Mouse (Mus musculus): ENCODE data around the gene Trrap. TPM values are rescaled to one million over a fixed set of nuclear protein-coding genes. Genes with fewer than 3 reads are reported as not detected.

Gene Trrap
- total and polyA plus RNA-seq, 3 experiments, result 18.2 to 77.0 (median 55.0) TPM

DNA sequence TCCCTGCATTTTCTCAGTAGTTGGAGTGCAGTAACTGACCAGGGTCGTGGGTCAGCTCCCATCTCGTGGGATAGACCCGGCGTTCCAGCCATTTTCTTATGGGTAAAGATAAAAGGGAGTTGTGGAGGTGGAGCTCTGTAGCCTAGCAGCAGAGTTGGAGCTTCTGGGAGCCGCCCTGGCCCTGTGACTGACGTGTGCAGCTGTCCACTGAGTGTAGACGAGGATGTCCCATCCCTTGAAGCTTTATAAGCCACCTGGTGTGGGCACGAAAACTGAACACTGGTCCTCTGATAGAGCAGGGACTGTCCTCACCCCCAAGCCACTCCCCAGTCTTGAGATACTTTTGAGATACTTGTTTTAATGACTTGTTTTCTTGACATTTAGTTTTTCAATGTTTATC, 13.1 kb downstream of the Trrap start:
- DNase-seq (ENCODE audit: extremely low read depth), result no peak
- no peak overlapping the region for H3K27ac ChIP-seq (ENCODE audit: insufficient read depth, low read depth)
- TF ChIP-seq SMC3 (IDR thresholded peaks at IDR 0.05; ENCODE audit: low read depth, low read length), result no peak
- TF ChIP-seq ELF1 (IDR thresholded peaks at IDR 0.05; ENCODE audit: low read depth, low read length), result no peak
- TF ChIP-seq CHD2 (IDR thresholded peaks at IDR 0.05; ENCODE audit: low read length), result no peak
- no peak for TF ChIP-seq JUND (conservative IDR thresholded peaks at IDR 0.05; ENCODE audit: low read depth, low read length)
- no peak for TF ChIP-seq MXI1 (IDR thresholded peaks at IDR 0.05; ENCODE audit: low read depth, low read length)
- TF ChIP-seq MYC (IDR thresholded peaks at IDR 0.05; ENCODE audit: low read depth, low read length), result no peak
- TF ChIP-seq EP300 (IDR thresholded peaks at IDR 0.05; ENCODE audit: low read length), result no peak
- no peak for TF ChIP-seq E2F4 (IDR thresholded peaks at IDR 0.05; ENCODE audit: insufficient replicate concordance, low read depth, low read length)
- TF ChIP-seq MEF2A (IDR thresholded peaks at IDR 0.05; ENCODE audit: borderline replicate concordance, low read depth, low read length), result no peak
- no peak for TF ChIP-seq POLR2A (IDR thresholded peaks at IDR 0.05; ENCODE audit: low read depth, low read length)
- no peak for TF ChIP-seq MAZ (IDR thresholded peaks at IDR 0.05; ENCODE audit: low read depth, low read length)
- no peak for TF ChIP-seq RAD21 (IDR thresholded peaks at IDR 0.05; ENCODE audit: low read depth, low read length)
- no peak for TF ChIP-seq USF1 (IDR thresholded peaks at IDR 0.05; ENCODE audit: low read depth, low read length)
- TF ChIP-seq BHLHE40 (IDR thresholded peaks at IDR 0.05; ENCODE audit: low read depth, low read length), result no peak
- no peak for TF ChIP-seq SIN3A (IDR thresholded peaks at IDR 0.05; ENCODE audit: low read length)
- no peaks in the 10 kb centered on the region for H3K9me3 ChIP-seq (replicated peaks; ENCODE audit: low read length)
- in situ Hi-C loops (cut with MboI; ENCODE audit: low pct_ligation_motif_present, low pct_unique_long_range_greater_than_20kb, low sequenced_read_pairs), result loop anchor here (10.0 kb wide), 1 partner anchor 54 kb away; no protein-coding TSS in a partner anchor
- no peaks in the 10 kb centered on the region for H3K79me2 ChIP-seq (replicated peaks; ENCODE audit: control insufficient read depth, extremely low read depth, insufficient read depth, poor library complexity, severe bottlenecking)
- no peak overlapping the region for H3K9ac ChIP-seq (ENCODE audit: insufficient read depth, low read depth)
- H3K4me2 ChIP-seq (ENCODE audit: insufficient read depth, low read depth, poor library complexity, severe bottlenecking), result no peak overlapping the region
- no peak overlapping the region for H3K4me3 ChIP-seq (replicated peaks in 1 of 3; ENCODE audit: low read depth in 2 of 3, low read length in 2 of 3, poor library complexity in 1 of 3)
- H3K27me3 ChIP-seq (replicated peaks), result no peaks in the 10 kb centered on the region
- H3K4me1 ChIP-seq (ENCODE audit: control insufficient read depth in 1 of 2, insufficient read depth in 2 of 2), result no peaks in the 10 kb centered on the region
- dilution Hi-C loops (cut with MboI; ENCODE audit: extremely low pct_ligation_motif_present, extremely low pct_unique_long_range_greater_than_20kb, low sequenced_read_pairs), result no loop called here
- peaks cover 60 to 97% of the 10 kb centered on the region in 2 experiments for H3K36me3 ChIP-seq (replicated peaks in 1 of 2; ENCODE audit: control insufficient read depth in 1 of 2, insufficient read depth in 1 of 2, low read length in 1 of 2)

- dilution Hi-C loops (cut with MboI; ENCODE audit: extremely low pct_ligation_motif_present, extremely low pct_unique_long_range_greater_than_20kb, low sequenced_read_pairs), result no loop called here
- peaks cover 79 to 96% of the 10 kb centered on the region in 2 experiments for H3K36me3 ChIP-seq (replicated peaks in 1 of 2; ENCODE audit: control insufficient read depth in 1 of 2, insufficient read depth in 1 of 2, low read length in 1 of 2)
These were observed 18.9 kb downstream of the Trrap start for GRCm38 (mm10) chr5:144786464-144786863.

More at GRCm38 (mm10) chr5:144786464-144786863, 18.9 kb downstream of the Trrap start:
- H3K27me3 ChIP-seq (replicated peaks), result no peaks in the 10 kb centered on the region
- in situ Hi-C loops (cut with MboI; ENCODE audit: low pct_ligation_motif_present, low pct_unique_long_range_greater_than_20kb, low sequenced_read_pairs), result loop anchor here (10.0 kb wide), 1 partner anchor 48 kb away; no protein-coding TSS in a partner anchor
- no peak for TF ChIP-seq RAD21 (IDR thresholded peaks at IDR 0.05; ENCODE audit: low read depth, low read length)
- TF ChIP-seq SIN3A (IDR thresholded peaks at IDR 0.05; ENCODE audit: low read length), result no peak
- no peak for TF ChIP-seq NRF1 (IDR thresholded peaks at IDR 0.05; ENCODE audit: low read depth, low read length)
- no peak for TF ChIP-seq MXI1 (IDR thresholded peaks at IDR 0.05; ENCODE audit: low read depth, low read length)
- TF ChIP-seq BHLHE40 (IDR thresholded peaks at IDR 0.05; ENCODE audit: low read depth, low read length), result no peak
- no peak for DNase-seq (ENCODE audit: extremely low read depth)
- no peaks in the 10 kb centered on the region for H3K4me1 ChIP-seq (ENCODE audit: control insufficient read depth in 1 of 2, insufficient read depth in 2 of 2)
- no peaks in the 10 kb centered on the region for H3K79me2 ChIP-seq (replicated peaks; ENCODE audit: control insufficient read depth, extremely low read depth, insufficient read depth, poor library complexity, severe bottlenecking)
- no peak overlapping the region for H3K27ac ChIP-seq (ENCODE audit: insufficient read depth, low read depth)
- no peak overlapping the region for H3K4me3 ChIP-seq (replicated peaks in 1 of 3; ENCODE audit: low read depth in 2 of 3, low read length in 2 of 3, poor library complexity in 1 of 3)
- no peaks in the 10 kb centered on the region for H3K9me3 ChIP-seq (replicated peaks; ENCODE audit: low read length)
- no peak overlapping the region for H3K9ac ChIP-seq (ENCODE audit: insufficient read depth, low read depth)
- H3K4me2 ChIP-seq (ENCODE audit: insufficient read depth, low read depth, poor library complexity, severe bottlenecking), result no peak overlapping the region
